Mouse (Mus musculus): ENCODE data around the gene Ranbp3. TPM values are rescaled to one million over a fixed set of nuclear protein-coding genes. Genes with fewer than 3 reads are reported as not detected.
A peak's percentile ranks its signal among the peaks of the same experiment; 100 is the strongest.

Ranbp3 gene
- polyA plus RNA-seq, 1 experiment from 2014 or later, result 120 TPM

DNA sequence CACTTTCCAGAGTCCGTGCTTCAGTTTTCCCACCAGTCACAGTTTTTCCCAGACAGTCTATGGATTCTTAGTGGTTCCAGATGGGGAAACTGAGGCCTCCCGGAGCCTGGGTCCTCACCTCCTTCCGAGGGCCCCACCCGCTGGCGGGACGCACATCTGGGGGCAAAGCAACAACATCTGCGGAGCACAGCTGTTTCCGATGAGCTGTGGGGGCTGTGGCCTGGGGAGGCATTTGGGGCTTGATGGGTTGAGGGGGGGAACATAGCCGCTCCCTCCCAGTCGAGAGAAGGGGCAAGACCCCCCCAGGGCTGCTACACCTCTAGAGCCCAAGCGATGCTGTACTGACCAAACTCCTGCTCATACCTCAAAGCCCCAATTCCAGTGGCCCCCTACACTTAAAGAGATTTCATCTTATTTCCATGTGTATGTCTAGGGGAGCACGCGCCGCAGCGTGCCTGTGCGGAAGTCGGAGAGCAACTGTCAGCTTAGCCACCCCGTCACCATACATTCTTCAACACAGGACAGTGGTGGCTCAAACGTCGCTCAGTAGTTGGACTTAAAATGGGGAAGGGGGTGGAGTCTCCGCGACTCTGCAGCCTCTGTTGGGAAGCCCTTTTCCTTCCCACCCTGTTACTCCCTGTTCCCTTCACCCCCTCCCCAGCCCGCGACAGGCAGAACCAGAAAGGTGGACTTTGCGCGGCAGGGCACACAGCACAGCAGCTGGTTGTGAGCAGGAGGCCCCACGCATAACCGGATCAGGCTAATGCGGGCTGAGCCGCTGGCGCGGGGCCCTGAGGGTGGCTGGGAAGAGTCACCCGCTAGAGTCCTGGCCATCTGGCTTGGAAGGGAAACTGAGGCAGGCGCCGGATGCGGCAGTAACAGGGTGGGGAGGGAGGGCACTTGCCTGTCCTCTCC is 81.4 kb downstream of the Ranbp3 start:
- no peak for ATAC-seq
- Histone ChIP-seq H3K9me3 (ENCODE audit: control insufficient read depth, low read length) (no peaks in the 10 kb centered on the region; the same call in 1 of the 2 replicates), H3K9ac (replicated peaks; ENCODE audit: low read depth, low read length) (no peak overlapping the region), H3K27me3 (replicated peaks; ENCODE audit: control insufficient read depth, insufficient read depth, low read length) (peaks cover 76% of the 10 kb centered on the region), H3K4me3 (replicated peaks; ENCODE audit: low read length) (no peak overlapping the region), H3K36me3 (ENCODE audit: control insufficient read depth, insufficient read depth) (no peaks in the 10 kb centered on the region), H3K4me1 (replicated peaks; ENCODE audit: control insufficient read depth, insufficient read depth, low read length) (peaks cover 12% of the 10 kb centered on the region), H3K4me2 (ENCODE audit: low read length) (no peak overlapping the region), H3K27ac (ENCODE audit: low read length) (no peak overlapping the region)
- 24% methylated on average over 35 of the region's 36 CpGs for WGBS

DNA sequence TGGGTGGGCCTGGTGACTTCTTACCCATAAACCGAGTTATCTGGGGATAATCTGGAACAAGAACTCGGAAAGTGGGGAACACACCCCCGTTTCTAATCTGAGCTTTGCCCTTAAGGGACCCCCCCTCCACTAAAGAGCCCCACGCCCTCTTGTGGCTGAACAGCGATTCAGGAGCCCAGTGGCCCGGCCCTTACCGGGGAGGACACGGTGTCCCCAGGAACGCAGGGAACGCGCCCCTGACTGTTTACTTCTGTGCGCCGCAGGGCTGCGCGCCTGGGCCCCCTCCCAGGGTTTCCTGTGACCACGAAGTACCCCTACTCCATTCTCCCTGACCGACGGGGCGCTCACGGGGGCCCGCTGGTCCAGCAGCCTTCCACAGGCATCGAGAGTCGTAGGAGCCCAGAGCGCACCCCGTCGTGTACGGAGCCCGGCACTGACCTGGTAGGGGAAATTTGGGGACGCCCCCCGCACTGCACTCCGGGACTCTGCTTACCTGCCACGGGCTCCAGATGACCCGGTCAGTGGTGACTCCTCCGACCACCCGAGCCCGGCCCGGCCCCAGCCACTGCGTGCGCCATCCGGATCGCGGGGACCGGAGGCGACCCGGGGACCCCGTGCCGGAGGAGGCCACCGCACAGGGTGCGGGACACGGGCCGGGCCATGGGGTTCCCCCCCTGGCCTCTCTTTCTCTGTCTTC is 83.8 kb downstream of the Ranbp3 start:
- WGBS, result under 1% methylated on average over 43 of the region's 51 CpGs
- Histone ChIP-seq H3K4me1 (replicated peaks; ENCODE audit: control insufficient read depth, insufficient read depth, low read length) (peaks cover 16% of the 10 kb centered on the region), H3K4me2 (ENCODE audit: low read length) (peak overlapping the region; percentile 65), H3K9ac (replicated peaks; ENCODE audit: low read depth, low read length) (peak overlapping the region; percentile 41; the same call in 1 of the 2 replicates), H3K9me3 (ENCODE audit: control insufficient read depth, low read length) (no peaks in the 10 kb centered on the region), H3K27me3 (replicated peaks; ENCODE audit: control insufficient read depth, insufficient read depth, low read length) (peaks cover 65% of the 10 kb centered on the region), H3K27ac (ENCODE audit: low read length) (no peak overlapping the region), H3K4me3 (replicated peaks; ENCODE audit: low read length) (peak overlapping the region; percentile 42), H3K36me3 (ENCODE audit: control insufficient read depth, insufficient read depth) (no peaks in the 10 kb centered on the region)
- no peak for ATAC-seq

DNA sequence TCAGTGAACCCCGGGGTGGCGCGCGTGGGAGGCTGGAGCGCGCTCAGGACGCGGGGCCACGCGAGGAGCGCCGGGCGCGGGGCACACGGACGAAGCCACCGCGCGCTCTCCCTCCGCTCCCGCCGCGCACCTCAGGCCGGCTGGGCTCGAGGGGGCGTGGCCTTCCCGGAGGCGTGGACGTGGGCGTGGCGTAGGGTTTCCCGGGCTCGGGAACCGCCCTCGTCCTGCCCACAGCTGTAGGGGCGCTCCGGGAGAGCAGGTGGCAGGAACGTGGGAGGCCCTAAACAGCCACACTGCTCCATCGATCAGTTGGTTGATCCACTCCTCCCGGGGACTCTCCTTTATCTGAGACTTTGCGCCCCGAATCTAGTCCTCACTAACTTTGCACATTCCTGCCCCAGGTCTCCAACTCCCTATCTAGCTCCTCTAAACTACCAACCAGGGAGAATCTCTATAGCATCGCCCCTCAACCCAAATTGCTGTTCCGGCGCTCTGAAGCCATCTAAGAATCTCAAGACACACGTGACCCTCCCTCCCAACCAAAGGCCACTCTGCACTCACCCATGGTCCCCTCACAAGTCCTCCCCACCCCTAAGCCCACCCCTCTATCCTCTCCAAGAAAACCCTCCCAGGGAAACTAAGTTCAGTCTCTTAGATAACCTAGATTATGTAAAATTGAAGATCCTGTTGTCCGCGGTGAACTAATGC is 84.5 kb downstream of the Ranbp3 start, which contains the start of gene Nrtn:
Gene Nrtn (minus strand): TSS at position 115 of the 708 bp plus-strand sequence.
- peak; percentile 30 for ATAC-seq
- WGBS, result under 1% methylated on average over 47 of the region's 48 CpGs
- peak within 1 kb of the TSS; percentile 42 for H3K4me3 ChIP-seq (replicated peaks; ENCODE audit: low read length)
- peak within 1 kb of the TSS; percentile 41; the same call in 1 of the 2 replicates for H3K9ac ChIP-seq (replicated peaks; ENCODE audit: low read depth, low read length)
- no peak within 1 kb of the TSS for H3K27ac ChIP-seq (ENCODE audit: low read length)
- no peaks in the 10 kb centered on the region for H3K36me3 ChIP-seq (ENCODE audit: control insufficient read depth, insufficient read depth)
- H3K27me3 ChIP-seq (replicated peaks; ENCODE audit: control insufficient read depth, insufficient read depth, low read length), result peaks cover 58% of the 10 kb centered on the region
- peak within 1 kb of the TSS; percentile 65 for H3K4me2 ChIP-seq (ENCODE audit: low read length)
- H3K4me1 ChIP-seq (replicated peaks; ENCODE audit: control insufficient read depth, insufficient read depth, low read length), result peaks cover 21% of the 10 kb centered on the region
- H3K9me3 ChIP-seq (ENCODE audit: control insufficient read depth, low read length), result no peaks in the 10 kb centered on the region

DNA sequence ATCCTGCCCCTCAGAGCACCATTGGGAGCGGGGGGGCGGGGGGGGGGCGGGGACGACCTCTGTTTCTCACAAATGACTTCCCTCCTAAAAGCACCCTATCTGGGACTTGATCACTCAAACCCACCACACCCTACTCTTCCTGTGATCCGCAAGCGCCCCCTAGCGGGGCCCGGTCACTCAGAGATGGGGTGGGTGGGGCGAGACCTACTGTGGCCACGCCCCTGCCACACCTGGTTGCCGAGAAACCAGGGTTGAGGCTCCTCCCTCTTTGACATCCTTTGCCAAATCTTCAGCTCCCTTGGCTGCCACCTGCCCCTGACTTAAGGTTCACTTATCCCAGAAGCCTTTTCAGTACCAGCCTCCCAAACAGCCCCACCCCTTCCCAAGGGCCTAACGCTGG is 85.0 kb downstream of the Ranbp3 start:
- ATAC-seq, result no peak
- Histone ChIP-seq H3K9me3 (ENCODE audit: control insufficient read depth, low read length) (no peaks in the 10 kb centered on the region), H3K4me1 (replicated peaks; ENCODE audit: control insufficient read depth, insufficient read depth, low read length) (peaks cover 26% of the 10 kb centered on the region), H3K4me3 (replicated peaks; ENCODE audit: low read length) (no peak overlapping the region), H3K9ac (replicated peaks; ENCODE audit: low read depth, low read length) (no peak overlapping the region), H3K4me2 (ENCODE audit: low read length) (no peak overlapping the region), H3K27ac (ENCODE audit: low read length) (no peak overlapping the region), H3K36me3 (ENCODE audit: control insufficient read depth, insufficient read depth) (no peaks in the 10 kb centered on the region), H3K27me3 (replicated peaks; ENCODE audit: control insufficient read depth, insufficient read depth, low read length) (peaks cover 52% of the 10 kb centered on the region)
- WGBS, result 5% methylated on average over 11 of the region's 12 CpGs

DNA sequence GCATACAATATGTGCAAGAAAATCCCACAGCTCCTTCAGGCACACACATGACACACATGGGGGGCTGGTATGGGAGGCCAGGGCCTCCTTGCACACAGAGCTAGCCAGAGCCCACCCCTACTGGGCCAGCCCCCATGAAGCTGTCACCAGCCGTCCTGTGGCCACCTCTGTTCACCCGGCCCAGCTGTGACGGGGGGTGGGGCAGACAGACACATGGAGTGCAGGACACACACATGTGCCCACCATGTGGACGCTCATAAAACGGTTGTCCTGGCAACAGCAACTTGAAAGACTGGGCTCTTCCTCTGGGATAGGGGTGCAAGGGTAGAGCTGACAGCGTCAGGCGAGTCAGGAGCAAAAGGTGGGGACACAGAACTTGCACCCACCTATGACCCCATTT is 86.2 kb downstream of the Ranbp3 start:
- Histone ChIP-seq H3K36me3 (ENCODE audit: control insufficient read depth, insufficient read depth) (no peaks in the 10 kb centered on the region), H3K27me3 (replicated peaks; ENCODE audit: control insufficient read depth, insufficient read depth, low read length) (peaks cover 42% of the 10 kb centered on the region), H3K4me2 (ENCODE audit: low read length) (no peak overlapping the region), H3K4me3 (replicated peaks; ENCODE audit: low read length) (no peak overlapping the region), H3K9ac (replicated peaks; ENCODE audit: low read depth, low read length) (no peak overlapping the region), H3K9me3 (ENCODE audit: control insufficient read depth, low read length) (no peaks in the 10 kb centered on the region), H3K4me1 (replicated peaks; ENCODE audit: control insufficient read depth, insufficient read depth, low read length) (peaks cover 32% of the 10 kb centered on the region), H3K27ac (ENCODE audit: low read length) (no peak overlapping the region)
- ATAC-seq, result no peak
- 59% methylated on average over 7 of the region's 7 CpGs for WGBS

DNA sequence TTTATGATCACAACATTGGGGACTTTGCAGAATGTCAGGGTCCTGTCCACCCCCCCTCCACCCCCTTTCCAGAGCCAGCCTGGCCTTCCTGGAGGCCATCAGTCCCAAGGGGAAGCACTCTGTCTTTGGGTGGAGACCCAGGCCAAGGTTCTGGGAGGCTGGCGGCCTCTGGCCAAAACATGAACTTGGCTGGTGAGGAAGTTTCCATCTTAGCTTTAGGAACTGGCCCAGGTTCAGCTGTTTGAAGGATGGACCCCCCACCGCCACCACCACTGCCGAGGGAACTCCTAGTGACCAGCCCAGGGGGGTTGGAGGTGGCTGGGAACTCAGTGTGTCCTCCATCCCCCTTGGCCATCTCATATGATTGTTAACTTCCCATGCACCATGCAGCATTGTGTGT is 88.0 kb downstream of the Ranbp3 start:
- Histone ChIP-seq H3K27me3 (replicated peaks; ENCODE audit: control insufficient read depth, insufficient read depth, low read length) (peaks cover 24% of the 10 kb centered on the region), H3K4me3 (replicated peaks; ENCODE audit: low read length) (no peak overlapping the region), H3K27ac (ENCODE audit: low read length) (no peak overlapping the region), H3K9ac (replicated peaks; ENCODE audit: low read depth, low read length) (no peak overlapping the region), H3K4me2 (ENCODE audit: low read length) (no peak overlapping the region), H3K4me1 (replicated peaks; ENCODE audit: control insufficient read depth, insufficient read depth, low read length) (peaks cover 38% of the 10 kb centered on the region), H3K9me3 (ENCODE audit: control insufficient read depth, low read length) (no peaks in the 10 kb centered on the region), H3K36me3 (ENCODE audit: control insufficient read depth, insufficient read depth) (no peaks in the 10 kb centered on the region)
- no peak for ATAC-seq
- WGBS, result 73% methylated on average over 3 of the region's 3 CpGs

Other genes with a start within 250 kb of the Ranbp3 start
- 359 and 391 TPM in 2 replicates for gene Ptprs, start 196.8 kb upstream of the Ranbp3 start, polyA plus RNA-seq (2015; fragmentation: Nextera tagmentation; extraction: Ambion mirVana)
- 0.21 TPM in 1 of 2 replicates, not detected in the other for gene Znrf4, start 160.9 kb upstream of the Ranbp3 start, polyA plus RNA-seq (2015; fragmentation: Nextera tagmentation; extraction: Ambion mirVana)
- 0.51 and 0.92 TPM in 2 replicates for gene Gm20219, start 118.9 kb upstream of the Ranbp3 start, polyA plus RNA-seq (2015; fragmentation: Nextera tagmentation; extraction: Ambion mirVana)
- gene Safb2, start 88.7 kb upstream of the Ranbp3 start, polyA plus RNA-seq (2015; fragmentation: Nextera tagmentation; extraction: Ambion mirVana), result 72.9 and 85.4 TPM in 2 replicates
- 121 and 133 TPM in 2 replicates for gene Safb, start 88.5 kb upstream of the Ranbp3 start, polyA plus RNA-seq (2015; fragmentation: Nextera tagmentation; extraction: Ambion mirVana)
- gene 2410015M20Rik, start 63.5 kb upstream of the Ranbp3 start, polyA plus RNA-seq (2015; fragmentation: Nextera tagmentation; extraction: Ambion mirVana), result 167 and 179 TPM in 2 replicates
- 921 and 1,031 TPM in 2 replicates for gene Rpl36, start 59.9 kb upstream of the Ranbp3 start, polyA plus RNA-seq (2015; fragmentation: Nextera tagmentation; extraction: Ambion mirVana)
- 48.2 and 48.6 TPM in 2 replicates for gene Lonp1, start 46.4 kb upstream of the Ranbp3 start, polyA plus RNA-seq (2015; fragmentation: Nextera tagmentation; extraction: Ambion mirVana)
- gene Catsperd, start 45.2 kb upstream of the Ranbp3 start, polyA plus RNA-seq (2015; fragmentation: Nextera tagmentation; extraction: Ambion mirVana), result 1.0 and 1.5 TPM in 2 replicates
- 377 and 426 TPM in 2 replicates for gene Ndufa11, start 44.5 kb downstream of the Ranbp3 start, polyA plus RNA-seq (2015; fragmentation: Nextera tagmentation; extraction: Ambion mirVana)
- gene Vmac, start 44.7 kb downstream of the Ranbp3 start, polyA plus RNA-seq (2015; fragmentation: Nextera tagmentation; extraction: Ambion mirVana), result 20.6 and 21.8 TPM in 2 replicates
- gene Nrtn, start 84.2 kb downstream of the Ranbp3 start, polyA plus RNA-seq (2015; fragmentation: Nextera tagmentation; extraction: Ambion mirVana), result 0.73 and 0.84 TPM in 2 replicates
- 73.5 and 90.4 TPM in 2 replicates for gene Dus3l, start 91.5 kb downstream of the Ranbp3 start, polyA plus RNA-seq (2015; fragmentation: Nextera tagmentation; extraction: Ambion mirVana)
- 0.96 and 1.0 TPM in 2 replicates for gene Prr22, start 97.0 kb downstream of the Ranbp3 start, polyA plus RNA-seq (2015; fragmentation: Nextera tagmentation; extraction: Ambion mirVana)
- gene Rfx2, start 157.7 kb downstream of the Ranbp3 start, polyA plus RNA-seq (2015; fragmentation: Nextera tagmentation; extraction: Ambion mirVana), result 3.7 and 4.2 TPM in 2 replicates
- not detected in 2 replicates for gene Acsbg2, start 201.2 kb downstream of the Ranbp3 start, polyA plus RNA-seq (2015; fragmentation: Nextera tagmentation; extraction: Ambion mirVana)
- 0.50 and 0.65 TPM in 2 replicates for gene 1700061G19Rik, start 202.2 kb downstream of the Ranbp3 start, polyA plus RNA-seq (2015; fragmentation: Nextera tagmentation; extraction: Ambion mirVana)

All from forebrain, embryonic 16.5 days (tissue).